Mouse (Mus musculus) kidney, adult 8-10 months (tissue): ENCODE results near the gene Ndrg3.
"Not testable (repeated sequence)": the region's sequence is repeated elsewhere in the genome, so short reads cannot be mapped to it uniquely, and the experiment has no call there.

Experiments
- DNase-seq, 2 experiments: peaks; one replicate each; pipeline ENCODE4 v3.0.0; 2022

Gene Ndrg3

GRCm38 (mm10) chr2:156996576-156996975, 4.7 kb upstream of the Ndrg3 start:
- DNase-seq: peak; percentile 56 to 62

- DNase-seq: peak; percentile 39 to 58
Measured at GRCm38 (mm10) chr2:156990727-156991431, 977 bp downstream of the Ndrg3 start.

GRCm38 (mm10) chr2:156987316-156987715, 4.5 kb downstream of the Ndrg3 start:
- DNase-seq: no peak

- DNase-seq: no peak
Measured at GRCm38 (mm10) chr2:156982864-156983263, 9.0 kb downstream of the Ndrg3 start.

GRCm38 (mm10) chr2:156981291-156981690, 10.6 kb downstream of the Ndrg3 start:
- no peak for DNase-seq

GRCm38 (mm10) chr2:156980059-156980458, 11.8 kb downstream of the Ndrg3 start:
- no peak for DNase-seq

- no peak for DNase-seq
Measured at GRCm38 (mm10) chr2:156976711-156977110, 15.1 kb downstream of the Ndrg3 start.

- no peak for DNase-seq
Measured at GRCm38 (mm10) chr2:156974967-156975366, 16.9 kb downstream of the Ndrg3 start.

GRCm38 (mm10) chr2:156973316-156974100, 18.3 kb downstream of the Ndrg3 start:
- DNase-seq: no peak

- no peak for DNase-seq
Measured at GRCm38 (mm10) chr2:156970253-156970652, 21.6 kb downstream of the Ndrg3 start.

GRCm38 (mm10) chr2:156968501-156968900, 23.4 kb downstream of the Ndrg3 start:
- no peak for DNase-seq

- no peak for DNase-seq
Measured at GRCm38 (mm10) chr2:156967388-156967787, 24.5 kb downstream of the Ndrg3 start.

GRCm38 (mm10) chr2:156963891-156964290, 28.0 kb downstream of the Ndrg3 start:
- no peak for DNase-seq

- DNase-seq: no peak
Measured at GRCm38 (mm10) chr2:156958496-156959252, 33.2 kb downstream of the Ndrg3 start.

- DNase-seq: no peak
Measured at GRCm38 (mm10) chr2:156957035-156957434, 34.8 kb downstream of the Ndrg3 start.

- no peak for DNase-seq
Measured at GRCm38 (mm10) chr2:156956306-156956705, 35.5 kb downstream of the Ndrg3 start.

GRCm38 (mm10) chr2:156954463-156954862, 37.4 kb downstream of the Ndrg3 start:
- DNase-seq: no peak

- DNase-seq: no peak
Measured at GRCm38 (mm10) chr2:156951301-156952094, 40.4 kb downstream of the Ndrg3 start.

GRCm38 (mm10) chr2:156950816-156951215, 41.0 kb downstream of the Ndrg3 start:
- DNase-seq: no peak

GRCm38 (mm10) chr2:156941523-156941922, 50.3 kb downstream of the Ndrg3 start:
- not testable (repeated sequence) for DNase-seq

- not testable (repeated sequence) for DNase-seq
Measured at GRCm38 (mm10) chr2:156939926-156940325, 51.9 kb downstream of the Ndrg3 start.

GRCm38 (mm10) chr2:156937795-156938194, 54.1 kb downstream of the Ndrg3 start:
- no peak for DNase-seq

- no peak for DNase-seq
Measured at GRCm38 (mm10) chr2:156935005-156935404, 56.9 kb downstream of the Ndrg3 start.
